Mouse (Mus musculus) forebrain, embryonic 12.5 days (tissue): ENCODE results near the gene Grin2a. TPM values are rescaled to one million over a fixed set of nuclear protein-coding genes. Genes with fewer than 3 reads are reported as not detected.

Source experiments
- ATAC-seq: fragments of 200-750 bp; cut with Nextera tagmentation; 2 replicates; pipeline ENCODE4 v1.8.0; 2017; ENCODE audit warnings: moderate TSS enrichment; ENCODE audit not compliant: low FRiP score
- H3K27ac ChIP-seq: fragments of 300-500 bp; sonication (generic); 2 replicates; pipeline ENCODE4 v1.5.1; 2016; ENCODE audit warnings: mild to moderate bottlenecking
- H3K27me3 ChIP-seq: fragments of 300-500 bp; sonication (generic); 2 replicates; pipeline ENCODE4 v1.6.1; 2016; ENCODE audit warnings: mild to moderate bottlenecking
- H3K36me3 ChIP-seq: fragments of 300-500 bp; sonication (generic); replicated peaks from 2 replicates; pipeline ENCODE4 v1.6.1; 2016; ENCODE audit warnings: mild to moderate bottlenecking
- H3K4me1 ChIP-seq: fragments of 300-500 bp; sonication (generic); 2 replicates; pipeline ENCODE4 v1.6.1; 2016
- H3K4me2 ChIP-seq: fragments of 300-500 bp; sonication (generic); 2 replicates; pipeline ENCODE4 v1.6.1; 2016; ENCODE audit warnings: mild to moderate bottlenecking, moderate library complexity
- H3K4me3 ChIP-seq: fragments of 300-500 bp; sonication (generic); replicated peaks from 2 replicates; pipeline ENCODE4 v1.5.1; 2016; ENCODE audit warnings: mild to moderate bottlenecking
- H3K9ac ChIP-seq: fragments of 300-500 bp; sonication (generic); 2 replicates; pipeline ENCODE4 v1.6.1; 2016; ENCODE audit warnings: mild to moderate bottlenecking
- H3K9me3 ChIP-seq: fragments of 300-500 bp; sonication (generic); 2 replicates; pipeline ENCODE4 v1.6.1; 2016
- WGBS: fragments of 180-500 bp; shearing (Covaris S2); methylation state at CpG from one replicate; pipeline ENCODE4 v1.1.7; 2016; 5-methylcytosine and 5-hydroxymethylcytosine counted together
- polyA plus RNA-seq: library from polyadenylated mRNA; unstranded; fragments of >200 nt; fragmentation: Nextera tagmentation; extraction: Ambion mirVana; gene quantifications from 2 replicates; pipeline ENCODE4 v1.2.1, GENCODE M21; 2016

Grin2a gene
- polyA plus RNA-seq, 1 experiment from 2014 or later, result 2.4 TPM

DNA sequence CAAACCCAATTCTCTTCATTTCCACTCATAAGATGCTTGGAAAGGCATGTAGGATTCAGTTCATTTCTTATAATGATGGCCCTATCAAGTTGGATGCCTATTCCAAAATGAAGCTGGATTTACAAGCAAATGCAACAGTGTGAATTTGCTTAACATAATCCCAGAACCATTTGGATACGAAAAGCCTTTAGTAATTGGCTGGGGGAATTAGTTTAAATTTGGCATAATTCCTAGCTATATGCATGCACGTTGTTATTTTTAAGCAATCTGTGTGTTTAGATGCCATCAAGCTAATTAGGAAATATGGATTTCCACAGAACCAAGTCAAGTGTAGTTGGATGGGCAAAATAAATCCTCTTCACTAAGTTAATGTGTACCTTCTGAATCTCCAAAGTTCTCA is 411.4 kb downstream of the Grin2a start:
- WGBS, result 77% methylated on average over 2 of the region's 2 CpGs

DNA sequence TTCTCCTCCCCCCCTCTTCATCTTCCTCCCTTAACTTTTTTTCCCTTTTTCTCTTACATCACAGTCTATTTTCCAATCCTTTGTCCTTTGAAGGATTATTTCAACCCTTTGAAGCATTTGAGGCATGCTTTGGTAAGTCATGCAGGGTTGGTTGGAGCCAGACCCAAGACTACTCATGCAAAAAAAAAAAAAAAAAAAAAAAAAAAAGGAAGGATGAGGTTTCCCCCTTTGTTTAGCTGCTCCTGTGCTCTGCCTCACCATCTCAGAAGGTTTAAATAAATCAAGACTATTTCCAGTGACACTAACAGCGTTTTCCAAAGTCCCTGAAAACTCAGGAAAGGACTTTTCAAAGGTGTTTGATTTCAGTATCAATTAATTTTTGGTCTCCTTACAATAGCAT is 423.6 kb downstream of the Grin2a start:
- WGBS, result 49% methylated on average over 1 of the region's 1 CpGs
- Histone ChIP-seq H3K4me3 (no peak overlapping the region), H3K27ac (no peak overlapping the region), H3K36me3 (no peaks in the 10 kb centered on the region), H3K4me1 (no peaks in the 10 kb centered on the region; the same call in 1 of the 2 replicates), H3K9me3 (no peaks in the 10 kb centered on the region), H3K9ac (no peak overlapping the region), H3K4me2 (no peak overlapping the region), H3K27me3 (no peaks in the 10 kb centered on the region)
- no peak for ATAC-seq

More for the DNA sequence above, 411.4 kb downstream of the Grin2a start:
- Histone ChIP-seq H3K4me3 (no peak overlapping the region), H3K9me3 (no peaks in the 10 kb centered on the region), H3K9ac (no peak overlapping the region), H3K27ac (no peak overlapping the region), H3K27me3 (no peaks in the 10 kb centered on the region), H3K4me2 (no peak overlapping the region), H3K4me1 (no peaks in the 10 kb centered on the region), H3K36me3 (no peaks in the 10 kb centered on the region)
- ATAC-seq, result no peak

DNA sequence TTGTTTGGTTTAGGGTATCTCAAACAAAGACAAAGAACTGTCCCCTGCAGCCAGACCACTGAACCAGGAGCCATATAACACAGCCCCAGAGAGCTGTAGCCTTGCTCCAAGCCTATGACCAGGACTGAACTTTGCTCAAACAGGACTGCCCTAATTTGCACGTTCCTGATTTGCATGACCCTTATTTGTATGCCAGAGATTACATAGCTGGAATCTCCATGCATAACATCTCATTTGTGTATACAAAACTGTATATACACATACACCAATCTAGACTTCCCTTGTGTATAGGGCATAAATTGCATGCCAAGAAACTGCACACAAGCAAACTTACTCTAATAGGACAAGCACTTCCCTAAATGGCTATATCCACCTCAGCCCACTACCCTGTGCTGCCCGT is 428.1 kb downstream of the Grin2a start:
- 56% methylated on average over 2 of the region's 2 CpGs for WGBS
- H3K27ac ChIP-seq, result no peak overlapping the region
- no peak overlapping the region for H3K9ac ChIP-seq
- ATAC-seq, result no peak
- no peaks in the 10 kb centered on the region for H3K27me3 ChIP-seq
- no peak overlapping the region for H3K4me3 ChIP-seq
- H3K4me1 ChIP-seq, result no peaks in the 10 kb centered on the region; the same call in 1 of the 2 replicates
- no peak overlapping the region for H3K4me2 ChIP-seq
- H3K36me3 ChIP-seq, result no peaks in the 10 kb centered on the region
- no peaks in the 10 kb centered on the region for H3K9me3 ChIP-seq

DNA sequence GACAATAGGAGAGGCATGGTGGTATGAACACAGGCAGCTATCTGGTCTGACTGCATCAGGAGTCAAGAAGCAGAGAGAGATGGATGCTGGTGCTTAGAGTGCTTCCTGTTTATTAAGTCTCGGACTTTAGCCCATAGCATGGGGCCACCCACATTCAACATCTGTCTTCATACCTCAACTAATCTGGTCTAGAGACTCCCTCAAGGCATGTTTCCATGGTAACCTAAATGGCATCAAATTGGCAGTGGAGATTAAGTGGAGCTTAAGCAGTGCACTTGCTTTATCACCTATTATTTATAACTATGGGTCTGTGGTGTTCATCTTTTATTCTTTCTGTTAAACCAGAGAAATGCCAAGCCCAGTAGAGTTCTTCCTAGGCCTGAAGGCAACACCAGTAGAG is 433.5 kb downstream of the Grin2a start:
- Histone ChIP-seq H3K9me3 (no peaks in the 10 kb centered on the region), H3K4me1 (peaks cover 3% of the 10 kb centered on the region; the same call in 1 of the 2 replicates), H3K9ac (no peak overlapping the region), H3K4me2 (no peak overlapping the region), H3K36me3 (no peaks in the 10 kb centered on the region), H3K27ac (no peak overlapping the region), H3K4me3 (no peak overlapping the region), H3K27me3 (no peaks in the 10 kb centered on the region)
- no peak for ATAC-seq
- 29% methylated on average over 1 of the region's 1 CpGs for WGBS

DNA sequence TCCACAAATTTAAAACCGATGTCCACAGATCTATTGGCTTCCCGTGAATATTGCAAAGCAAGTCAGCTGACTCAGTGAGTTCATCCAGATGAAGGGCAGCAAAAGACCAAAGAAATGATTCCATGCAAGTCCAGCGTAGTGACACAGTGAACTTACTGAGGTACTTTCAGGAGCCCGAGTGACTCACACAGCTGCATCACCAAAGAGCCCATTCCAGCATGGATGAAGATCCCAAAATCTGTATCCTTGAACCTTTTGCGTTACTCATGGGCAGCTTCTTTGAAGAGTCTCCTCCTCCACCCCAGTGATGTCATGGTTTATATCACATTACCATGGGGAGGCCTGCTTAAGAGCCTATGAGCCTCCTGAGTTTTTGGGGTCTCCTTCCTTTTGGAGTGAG is 460.2 kb downstream of the Grin2a start:
- 91% methylated on average over 5 of the region's 5 CpGs for WGBS
- H3K4me1 ChIP-seq, result peaks cover 23% of the 10 kb centered on the region
- ATAC-seq, result no peak
- H3K9me3 ChIP-seq, result no peaks in the 10 kb centered on the region
- H3K27ac ChIP-seq, result no peak overlapping the region
- H3K4me2 ChIP-seq, result no peak overlapping the region
- no peaks in the 10 kb centered on the region for H3K36me3 ChIP-seq
- H3K9ac ChIP-seq, result no peak overlapping the region
- H3K27me3 ChIP-seq, result no peaks in the 10 kb centered on the region
- no peak overlapping the region for H3K4me3 ChIP-seq

DNA sequence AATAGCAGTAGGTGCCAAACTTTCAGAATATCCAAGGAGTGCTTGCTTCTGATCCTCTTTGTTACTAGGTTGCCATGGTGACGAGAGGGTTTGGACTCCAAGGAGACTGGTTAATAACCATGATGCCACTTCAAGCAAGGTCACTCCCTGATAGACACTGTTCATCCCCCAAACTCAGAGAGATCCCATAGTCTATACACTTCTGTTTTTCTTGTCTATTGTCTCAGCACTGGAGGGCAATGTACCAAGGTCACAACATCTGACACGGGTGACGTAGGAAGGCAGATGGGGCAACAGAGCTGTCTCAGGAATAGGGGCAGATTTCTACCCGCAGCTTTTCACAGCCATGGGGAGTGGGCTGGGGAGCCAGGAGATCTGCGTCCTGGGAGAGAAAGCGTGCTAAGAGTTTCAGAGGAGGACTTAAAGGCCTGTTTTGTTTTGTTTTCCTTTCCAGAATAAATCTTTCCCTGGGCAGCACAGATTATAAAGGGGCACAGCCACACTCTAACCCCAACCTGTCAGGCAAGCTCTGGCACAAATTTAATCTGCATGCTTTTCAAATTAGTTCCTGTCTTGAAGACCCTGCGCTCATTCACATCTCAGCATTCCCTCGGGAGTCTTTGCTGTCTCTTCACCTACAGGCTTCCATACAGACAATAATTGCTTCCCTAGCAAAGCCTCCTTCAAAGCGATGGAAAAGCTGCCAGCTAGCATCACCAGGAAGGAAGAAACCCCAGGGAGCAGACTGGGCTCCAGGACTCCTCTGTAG is 461.6 kb downstream of the Grin2a start:
- no peak overlapping the region for H3K9ac ChIP-seq
- no peaks in the 10 kb centered on the region for H3K9me3 ChIP-seq
- peak overlapping the region; percentile 56; the same call in 1 of the 2 replicates for H3K27ac ChIP-seq
- no peaks in the 10 kb centered on the region for H3K36me3 ChIP-seq
- WGBS, result 38% methylated on average over 9 of the region's 9 CpGs
- peak; percentile 81 for ATAC-seq
- H3K4me2 ChIP-seq, result no peak overlapping the region
- H3K27me3 ChIP-seq, result no peaks in the 10 kb centered on the region
- H3K4me3 ChIP-seq, result no peak overlapping the region
- H3K4me1 ChIP-seq, result peaks cover 23% of the 10 kb centered on the region

DNA sequence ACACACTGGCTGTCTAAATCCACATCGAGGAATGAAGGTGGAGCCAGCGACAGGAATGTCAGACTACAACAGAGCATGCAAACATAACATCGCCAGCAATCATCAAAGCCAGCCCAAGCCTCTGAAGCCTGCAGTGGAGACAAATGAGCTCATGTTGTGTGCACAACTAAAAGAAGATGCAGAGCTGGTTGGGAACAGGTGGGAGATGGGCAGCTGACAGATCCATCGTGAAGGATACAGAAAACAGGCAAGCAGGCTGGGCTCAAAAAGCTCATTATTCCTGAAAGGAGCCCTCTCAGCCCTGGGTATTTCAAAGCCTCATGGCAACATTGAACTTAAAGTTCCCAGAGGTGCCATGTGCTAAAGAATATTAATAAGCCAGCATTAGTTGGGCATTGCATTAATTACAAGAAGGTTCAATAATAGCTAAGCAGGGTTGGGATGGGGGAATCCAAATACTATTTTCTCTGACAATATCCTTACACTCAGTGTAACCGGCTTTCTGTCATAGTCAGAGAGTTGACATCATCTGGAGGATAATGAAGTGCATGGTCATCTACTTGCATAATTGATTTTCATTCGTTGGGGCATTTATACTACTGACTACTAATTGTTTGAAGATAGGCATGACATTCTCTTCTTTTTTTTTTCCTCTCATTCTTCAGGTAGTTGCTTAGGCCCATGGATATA is 462.4 kb downstream of the Grin2a start:
- H3K4me1 ChIP-seq, result peaks cover 23% of the 10 kb centered on the region
- H3K4me3 ChIP-seq, result no peak overlapping the region
- H3K36me3 ChIP-seq, result no peaks in the 10 kb centered on the region
- 56% methylated on average over 6 of the region's 6 CpGs for WGBS
- peak; percentile 47; the same call in 1 of the 2 replicates for ATAC-seq
- no peak overlapping the region for H3K4me2 ChIP-seq
- H3K9me3 ChIP-seq, result no peaks in the 10 kb centered on the region
- no peaks in the 10 kb centered on the region for H3K27me3 ChIP-seq
- H3K27ac ChIP-seq, result 0 out of 2 replicates have a peak overlapping the region, but pooled peaks have one; percentile 56
- no peak overlapping the region for H3K9ac ChIP-seq

DNA sequence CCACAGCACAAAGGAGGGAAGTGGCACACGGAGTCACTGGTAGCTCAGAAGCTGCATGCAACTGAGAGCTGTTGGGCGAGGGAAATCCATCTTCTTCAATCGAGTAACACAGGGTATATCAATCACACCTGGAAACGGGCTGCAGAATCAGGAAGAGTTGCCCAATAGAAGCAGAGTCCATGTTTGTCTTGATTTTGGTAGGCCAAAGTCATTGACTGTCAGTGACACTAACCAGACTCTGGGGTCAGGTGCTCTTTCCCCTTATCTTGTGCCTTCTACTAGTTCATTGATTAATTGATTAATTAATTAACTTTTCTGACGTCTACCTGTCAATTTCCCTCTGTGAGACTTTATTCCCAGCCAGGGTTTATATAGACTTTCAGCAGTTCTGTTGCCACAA is 468.1 kb downstream of the Grin2a start:
- Histone ChIP-seq H3K9me3 (0 out of 2 replicates have a peak, but pooled peaks cover 3% of the 10 kb centered on the region), H3K36me3 (no peaks in the 10 kb centered on the region), H3K27me3 (no peaks in the 10 kb centered on the region), H3K4me2 (no peak overlapping the region), H3K4me1 (0 out of 2 replicates have a peak, but pooled peaks cover under 1% of the 10 kb centered on the region), H3K9ac (no peak overlapping the region), H3K27ac (no peak overlapping the region), H3K4me3 (no peak overlapping the region)
- WGBS, result 89% methylated on average over 5 of the region's 5 CpGs
- ATAC-seq, result no peak

DNA sequence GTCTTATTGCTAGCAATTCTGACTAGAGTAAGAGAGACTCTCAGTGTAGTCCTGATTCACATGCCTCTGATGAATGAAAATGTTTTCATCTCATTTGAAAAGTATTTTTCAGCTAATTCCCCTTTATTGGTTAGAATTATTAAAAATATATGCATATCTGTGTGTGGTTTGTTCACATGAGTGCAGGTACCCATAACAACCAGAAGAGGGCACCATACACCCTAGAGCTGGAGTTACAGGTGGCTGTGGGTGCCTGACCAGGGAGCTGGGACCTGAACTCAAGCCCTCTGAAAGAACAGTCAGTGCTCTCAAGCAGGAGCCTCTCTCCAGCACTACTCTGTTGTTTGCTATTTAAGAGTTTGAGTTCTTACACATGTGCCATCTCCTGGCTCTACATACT is 472.0 kb downstream of the Grin2a start:
- no peak for ATAC-seq
- Histone ChIP-seq H3K27ac (no peak overlapping the region), H3K4me1 (no peaks in the 10 kb centered on the region), H3K4me3 (no peak overlapping the region), H3K9ac (no peak overlapping the region), H3K9me3 (0 out of 2 replicates have a peak, but pooled peaks cover 3% of the 10 kb centered on the region), H3K27me3 (no peaks in the 10 kb centered on the region), H3K36me3 (no peaks in the 10 kb centered on the region), H3K4me2 (no peak overlapping the region)

Other genes with a start within 250 kb of the Grin2a start
- gene Rpl39l, start 174.7 kb upstream of the Grin2a start, polyA plus RNA-seq, result 0.41 and 0.60 TPM in 2 replicates
- 0.72 and 0.83 TPM in 2 replicates for gene Atf7ip2, start 197.2 kb upstream of the Grin2a start, polyA plus RNA-seq